Comparison of ENCODE assay signal across 8 mouse cellular contexts in genomic region chr17:29737849-29738804, GRCm38 (mm10). TPM values are rescaled to one million over a fixed set of nuclear protein-coding genes. Genes with fewer than 3 reads are reported as not detected.
A peak's percentile ranks its signal among the peaks of the same experiment; 100 is the strongest.
DNase-seq lines count a peak whose midpoint lies in the region; ATAC-seq lines count a peak whose summit lies in the region.

No protein-coding gene starts in this region.

- WGBS in hindbrain, embryonic 12.5 days, result 48% methylated on average over 22 of the region's 22 CpGs

- H3K4me2 ChIP-seq in hindbrain, embryonic 12.5 days (replicated peaks), result no peak overlapping the region

- no peaks in the 10 kb centered on the region for H3K9me3 ChIP-seq in hindbrain, embryonic 12.5 days (replicated peaks)

- ATAC-seq in hindbrain, embryonic 12.5 days (ENCODE audit: low FRiP score), result peak; percentile 81
- 0 out of 2 replicates have a peak, but pooled peaks have one; percentile 41 for ATAC-seq in megakaryocyte-erythroid progenitor cell, adult 5-6 weeks (replicated peaks; ENCODE audit: low FRiP score, low TSS enrichment, poor library complexity, severe bottlenecking)

- H3K4me3 ChIP-seq in hindbrain, embryonic 12.5 days, result no peak overlapping the region

- H3K27ac ChIP-seq in hindbrain, embryonic 12.5 days, result peak overlapping the region; percentile 67; the same call in 1 of the 2 replicates

- no peak overlapping the region for H3K9ac ChIP-seq in hindbrain, embryonic 12.5 days

- peak; percentile 31 for DNase-seq in gastrocnemius, postnatal 14 days
- DNase-seq in gastrocnemius, postnatal 25 days, result no peak
- peak; percentile 75 for DNase-seq in brain, adult 2 months (ENCODE audit: low read depth, low spot score)
- peak; percentile 55 to 61 for DNase-seq in layer of hippocampus, adult 8-10 months (ENCODE audit: low spot score in 2 of 2)
- DNase-seq in telencephalon, adult 2 months (ENCODE audit: low read depth, low spot score), result peak; percentile 64
- no peak for DNase-seq in urinary bladder, postnatal 14 days (ENCODE audit: low spot score)

- intact Hi-C loops in gastrocnemius, postnatal 14 days (cut with DNase I; ENCODE audit: low total_unique reads), result no loop called here

- H3K36me3 ChIP-seq in hindbrain, embryonic 12.5 days, result no peaks in the 10 kb centered on the region

- peaks cover 38% of the 10 kb centered on the region for H3K4me1 ChIP-seq in hindbrain, embryonic 12.5 days

- no peaks in the 10 kb centered on the region for H3K27me3 ChIP-seq in hindbrain, embryonic 12.5 days

RNA-seq across cellular contexts. Expression of gene Ccdc167, which starts 21.3 kb away (rescaled TPM):
- 1 to 10 TPM; 5.5 to 6.2 TPM for total RNA-seq in gastrocnemius, postnatal 14 days (2021)
- total RNA-seq in gastrocnemius, postnatal 25 days (2021), result 1 to 10 TPM; 5.0 to 6.6 TPM
- 14.0 and 15.3 TPM in 2 replicates for polyA plus RNA-seq in hindbrain, embryonic 12.5 days (2016; fragmentation: Nextera tagmentation; extraction: Ambion mirVana)
- 10 to 100 TPM; 17.0 to 25.2 (median 23.1) TPM for total RNA-seq in layer of hippocampus, adult 8-10 months (2022)
- 20.4 and 22.0 TPM in 2 replicates for total RNA-seq in megakaryocyte-erythroid progenitor cell, adult 5-6 weeks (2014; fragmentation: Nextera tagmentation)
- total RNA-seq in megakaryocyte-erythroid progenitor cell, adult 5-6 weeks (2017), result 6.0 and 16.3 TPM in 2 replicates

Comparison
In these comparisons a context has a peak if more than half of its experiments do, and no peak if none do; other contexts are left out.
1. DNase-seq: peak in gastrocnemius, postnatal 14 days (single experiment), brain, adult 2 months (single experiment), layer of hippocampus, adult 8-10 months (2 of 2) and telencephalon, adult 2 months (single experiment); none in gastrocnemius, postnatal 25 days (single experiment) and urinary bladder, postnatal 14 days (single experiment).